Mouse (Mus musculus): ENCODE data around the gene Spata45. TPM values are rescaled to one million over a fixed set of nuclear protein-coding genes. Genes with fewer than 3 reads are reported as not detected.

Spata45 gene
- polyA plus RNA-seq, 1 experiment: not detected

DNA sequence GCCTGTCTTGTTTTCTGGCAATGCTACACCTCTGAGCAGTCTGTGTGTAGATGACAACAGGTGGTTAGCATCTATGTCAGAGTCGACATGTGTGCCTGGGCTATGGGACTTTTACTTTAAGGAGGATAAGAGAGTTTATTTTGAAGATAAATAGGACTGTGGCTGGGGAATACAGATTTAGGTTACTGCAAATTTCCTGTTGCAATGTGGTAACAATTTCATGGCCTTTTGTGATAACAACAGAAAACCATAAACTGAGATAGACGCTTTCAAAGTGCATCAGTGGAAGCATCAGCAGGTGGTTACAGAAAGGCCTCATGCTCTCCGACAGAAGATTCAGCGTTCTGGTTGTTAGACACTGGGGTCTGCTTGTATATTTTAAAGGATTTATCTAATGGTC lies 37.0 kb downstream of the Spata45 start:
- Histone ChIP-seq H3K27ac (ENCODE audit: insufficient read depth, low read depth, low read length) (peak overlapping the region; percentile 59), H3K4me3 (ENCODE audit: insufficient read depth, low read length) (no peak overlapping the region), H3K4me1 (ENCODE audit: control insufficient read depth, insufficient read depth, low read length) (peaks cover 51% of the 10 kb centered on the region)
- TF ChIP-seq POLR2A (IDR thresholded peaks at IDR 0.05; ENCODE audit: borderline replicate concordance, low read depth, low read length): no peak
- no peak for TF ChIP-seq CTCF (IDR thresholded peaks at IDR 0.05; ENCODE audit: low read depth, low read length)

DNA sequence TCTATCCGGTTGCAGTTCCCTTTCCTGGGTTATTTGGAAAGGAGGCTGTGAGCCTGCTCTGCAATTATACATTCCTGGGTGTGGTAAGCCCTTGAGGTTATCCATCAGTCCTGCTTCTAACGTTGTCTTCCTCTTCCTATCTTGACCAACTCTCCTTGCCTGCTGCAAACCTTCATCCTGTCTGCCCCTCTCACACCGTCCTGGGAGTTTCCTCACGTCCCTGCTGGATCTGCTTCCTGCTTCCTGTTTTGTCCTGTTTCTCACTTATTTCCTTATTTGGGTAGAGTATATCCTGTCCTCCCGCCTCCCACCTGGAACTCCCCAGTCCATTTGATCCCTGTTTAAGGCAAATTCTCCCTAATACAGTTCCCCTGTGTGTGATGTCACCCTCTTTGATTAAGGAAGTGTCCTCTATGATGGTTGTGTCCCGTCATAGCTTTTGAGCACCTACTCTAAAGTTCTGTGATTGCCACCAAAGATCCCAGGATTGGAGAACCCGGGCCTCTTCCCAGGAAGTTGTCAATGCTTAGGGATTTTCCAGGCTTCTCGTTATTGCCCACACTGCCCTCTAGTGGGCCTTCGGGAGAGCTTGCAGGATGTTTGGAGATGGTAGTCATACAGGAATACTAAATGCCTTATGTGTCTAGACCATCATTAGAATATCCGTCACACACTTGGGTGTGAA lies 38.9 kb downstream of the Spata45 start:
- peaks cover 48% of the 10 kb centered on the region for H3K4me1 ChIP-seq (ENCODE audit: control insufficient read depth, insufficient read depth, low read length)
- TF ChIP-seq CTCF (IDR thresholded peaks at IDR 0.05; ENCODE audit: low read depth, low read length) (peak; percentile 73), POLR2A (IDR thresholded peaks at IDR 0.05; ENCODE audit: borderline replicate concordance, low read depth, low read length) (no peak)
- no peak overlapping the region for H3K4me3 ChIP-seq (ENCODE audit: insufficient read depth, low read length)
- peak overlapping the region; percentile 47 for H3K27ac ChIP-seq (ENCODE audit: insufficient read depth, low read depth, low read length)

DNA sequence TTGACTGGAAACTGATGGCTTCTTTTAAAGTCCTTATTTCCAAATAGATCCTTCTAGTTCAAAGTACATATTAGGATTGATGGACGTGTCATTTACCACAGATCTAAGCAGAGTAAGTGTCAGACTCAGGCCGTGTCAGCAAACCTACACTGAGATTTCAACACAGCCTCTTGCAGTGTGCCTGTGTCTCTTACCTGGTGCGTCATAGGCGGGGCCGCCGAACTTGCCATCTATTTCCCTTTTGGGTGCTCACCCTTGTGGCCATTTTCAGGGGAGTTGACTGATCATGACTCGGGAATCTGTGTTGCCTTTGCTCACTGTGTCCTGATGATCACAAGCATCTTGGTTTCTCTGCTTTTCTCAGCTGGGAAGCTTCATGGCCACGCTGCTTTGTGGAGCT lies 46.8 kb downstream of the Spata45 start:
- H3K4me1 ChIP-seq (ENCODE audit: control insufficient read depth, insufficient read depth, low read length): peaks cover 27% of the 10 kb centered on the region
- no peak overlapping the region for H3K27ac ChIP-seq (ENCODE audit: insufficient read depth, low read depth, low read length)
- no peak overlapping the region for H3K4me3 ChIP-seq (ENCODE audit: insufficient read depth, low read length)
- TF ChIP-seq POLR2A (IDR thresholded peaks at IDR 0.05; ENCODE audit: borderline replicate concordance, low read depth, low read length) (no peak), CTCF (IDR thresholded peaks at IDR 0.05; ENCODE audit: low read depth, low read length) (no peak)

DNA sequence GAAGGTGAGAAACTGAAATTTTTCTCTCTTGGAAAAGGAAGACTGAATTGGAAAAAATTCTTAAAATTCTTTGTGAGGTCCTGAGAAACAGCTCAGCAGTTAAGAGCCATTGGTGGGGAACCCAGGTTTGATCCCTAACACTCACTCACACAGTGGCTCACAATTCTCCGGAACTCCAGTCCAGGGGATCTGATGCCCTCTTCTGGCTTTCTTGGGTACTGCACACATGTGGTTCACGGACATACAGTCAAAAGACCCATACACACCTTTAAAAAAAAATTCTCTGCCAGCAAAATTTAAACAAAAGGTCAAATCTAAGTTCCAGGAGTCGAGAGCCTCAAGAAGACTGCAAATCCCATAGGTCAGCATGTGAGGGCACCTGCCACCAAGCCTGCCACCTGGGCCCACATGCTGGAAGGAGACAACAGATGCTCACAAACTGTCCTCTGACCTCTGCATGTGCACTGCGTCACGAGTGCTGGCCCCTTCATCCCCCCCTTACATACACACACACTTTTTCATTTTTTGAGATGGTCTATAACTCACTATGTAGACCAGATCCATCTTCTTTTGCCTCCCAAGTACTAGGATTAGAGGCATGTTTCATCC lies 48.6 kb downstream of the Spata45 start:
- no peak for TF ChIP-seq POLR2A (IDR thresholded peaks at IDR 0.05; ENCODE audit: borderline replicate concordance, low read depth, low read length)
- TF ChIP-seq CTCF (IDR thresholded peaks at IDR 0.05; ENCODE audit: low read depth, low read length): peak; percentile 37
- Histone ChIP-seq H3K4me3 (ENCODE audit: insufficient read depth, low read length) (peak overlapping the region; percentile 31), H3K27ac (ENCODE audit: insufficient read depth, low read depth, low read length) (peak overlapping the region; percentile 86), H3K4me1 (ENCODE audit: control insufficient read depth, insufficient read depth, low read length) (peaks cover 27% of the 10 kb centered on the region)

DNA sequence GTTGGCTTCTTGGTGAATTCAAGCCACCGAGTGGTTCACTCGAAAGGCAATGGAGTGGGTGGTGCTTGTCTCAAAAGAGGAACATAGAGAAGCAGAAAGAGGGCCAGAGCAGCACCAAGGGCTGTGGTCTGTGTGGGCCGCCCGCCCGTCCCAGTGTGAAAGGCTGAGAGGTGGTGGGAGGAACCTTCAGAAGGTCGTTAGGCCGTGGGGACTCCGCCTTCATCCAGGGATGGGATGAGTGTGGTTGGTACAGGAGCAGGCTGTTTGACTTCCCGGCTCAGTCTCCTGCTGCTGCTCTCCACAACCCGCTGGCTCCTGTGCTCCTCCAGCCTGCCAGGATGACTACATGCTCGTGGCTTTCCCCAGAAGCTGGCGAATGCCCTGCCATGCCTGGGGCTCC lies 49.2 kb downstream of the Spata45 start:
- peak overlapping the region; percentile 86 for H3K27ac ChIP-seq (ENCODE audit: insufficient read depth, low read depth, low read length)
- peak overlapping the region; percentile 29; the same call in 1 of the 2 replicates for H3K4me3 ChIP-seq (ENCODE audit: insufficient read depth, low read length)
- TF ChIP-seq POLR2A (IDR thresholded peaks at IDR 0.05; ENCODE audit: borderline replicate concordance, low read depth, low read length): no peak
- TF ChIP-seq CTCF (IDR thresholded peaks at IDR 0.05; ENCODE audit: low read depth, low read length): no peak
- peaks cover 27% of the 10 kb centered on the region for H3K4me1 ChIP-seq (ENCODE audit: control insufficient read depth, insufficient read depth, low read length)

DNA sequence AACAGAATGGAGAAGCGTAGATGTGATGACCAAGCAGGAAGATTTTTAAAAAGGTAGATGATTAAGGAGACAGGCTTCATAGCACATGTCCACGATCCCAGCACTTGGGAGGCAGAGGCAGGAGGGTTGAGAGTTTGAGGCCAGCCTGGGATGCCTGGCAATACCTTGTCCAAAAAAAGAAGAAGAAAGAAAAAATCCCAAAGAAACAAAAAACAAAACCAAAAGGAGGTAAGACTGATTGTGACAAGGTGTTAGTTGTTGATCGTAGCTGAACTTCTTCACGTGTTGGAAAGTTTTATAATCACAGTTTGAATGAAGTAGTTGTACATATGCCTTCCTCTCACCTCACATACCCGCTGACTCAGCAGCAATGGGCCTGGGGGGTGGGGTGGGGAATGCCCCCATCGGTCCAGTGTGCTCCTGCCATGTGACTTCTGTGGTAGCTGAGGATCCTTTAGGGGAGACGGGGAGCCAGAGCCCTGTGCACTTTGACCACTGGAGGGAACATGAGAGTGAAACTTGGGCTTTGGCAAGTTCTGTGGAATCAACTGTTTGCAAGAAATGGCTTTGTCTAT lies 50.0 kb downstream of the Spata45 start:
- no peak for TF ChIP-seq CTCF (IDR thresholded peaks at IDR 0.05; ENCODE audit: low read depth, low read length)
- no peak for TF ChIP-seq POLR2A (IDR thresholded peaks at IDR 0.05; ENCODE audit: borderline replicate concordance, low read depth, low read length)
- Histone ChIP-seq H3K27ac (ENCODE audit: insufficient read depth, low read depth, low read length) (peak overlapping the region; percentile 86), H3K4me3 (ENCODE audit: insufficient read depth, low read length) (no peak overlapping the region), H3K4me1 (ENCODE audit: control insufficient read depth, insufficient read depth, low read length) (peaks cover 27% of the 10 kb centered on the region)

DNA sequence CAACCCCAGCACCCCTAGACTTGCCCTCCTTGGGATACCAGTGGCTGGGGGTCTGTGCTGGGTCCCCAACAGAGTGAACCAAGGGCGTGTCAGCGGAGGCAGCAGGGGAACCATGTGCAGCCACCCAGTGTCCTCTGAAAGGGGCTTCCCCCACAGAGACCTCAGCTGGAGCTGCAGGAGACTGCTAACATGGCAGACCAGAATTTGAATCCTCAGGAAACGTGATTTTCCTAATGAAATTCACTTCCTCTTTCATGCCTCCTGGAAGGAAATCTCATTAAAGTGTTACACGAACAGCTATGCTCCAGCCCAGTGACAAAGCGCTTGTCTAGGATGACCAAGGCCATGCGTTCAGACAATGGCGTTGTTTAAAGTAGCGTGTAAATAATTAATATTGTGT lies 50.5 kb downstream of the Spata45 start:
- TF ChIP-seq CTCF (IDR thresholded peaks at IDR 0.05; ENCODE audit: low read depth, low read length) (no peak), POLR2A (IDR thresholded peaks at IDR 0.05; ENCODE audit: borderline replicate concordance, low read depth, low read length) (no peak)
- peak overlapping the region; percentile 86 for H3K27ac ChIP-seq (ENCODE audit: insufficient read depth, low read depth, low read length)

DNA sequence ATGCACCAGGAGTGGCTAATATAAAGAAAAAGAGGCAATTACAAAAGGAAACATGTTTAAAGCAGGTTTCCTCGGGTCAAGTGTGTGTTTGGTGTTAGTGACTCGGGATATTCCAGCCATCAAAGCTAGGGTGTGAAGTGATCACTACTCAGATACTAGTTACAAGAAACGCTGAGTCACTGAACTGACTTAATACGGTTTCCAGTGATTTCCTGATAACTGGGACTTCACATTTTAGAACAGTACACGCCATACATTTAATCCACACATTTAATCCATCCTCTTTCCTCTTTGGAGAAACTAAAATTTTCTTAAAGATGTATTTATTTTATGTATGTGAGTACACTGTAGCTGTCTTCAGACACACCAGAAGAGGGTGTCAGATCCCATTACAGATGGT lies 51.5 kb downstream of the Spata45 start:
- no peak overlapping the region for H3K27ac ChIP-seq (ENCODE audit: insufficient read depth, low read depth, low read length)
- H3K4me3 ChIP-seq (ENCODE audit: insufficient read depth, low read length): no peak overlapping the region
- H3K4me1 ChIP-seq (ENCODE audit: control insufficient read depth, insufficient read depth, low read length): peaks cover 39% of the 10 kb centered on the region
- no peak for TF ChIP-seq CTCF (IDR thresholded peaks at IDR 0.05; ENCODE audit: low read depth, low read length)

More for the DNA sequence above, 50.5 kb downstream of the Spata45 start:
- H3K4me1 ChIP-seq (ENCODE audit: control insufficient read depth, insufficient read depth, low read length): peaks cover 30% of the 10 kb centered on the region
- no peak overlapping the region for H3K4me3 ChIP-seq (ENCODE audit: insufficient read depth, low read length)

DNA sequence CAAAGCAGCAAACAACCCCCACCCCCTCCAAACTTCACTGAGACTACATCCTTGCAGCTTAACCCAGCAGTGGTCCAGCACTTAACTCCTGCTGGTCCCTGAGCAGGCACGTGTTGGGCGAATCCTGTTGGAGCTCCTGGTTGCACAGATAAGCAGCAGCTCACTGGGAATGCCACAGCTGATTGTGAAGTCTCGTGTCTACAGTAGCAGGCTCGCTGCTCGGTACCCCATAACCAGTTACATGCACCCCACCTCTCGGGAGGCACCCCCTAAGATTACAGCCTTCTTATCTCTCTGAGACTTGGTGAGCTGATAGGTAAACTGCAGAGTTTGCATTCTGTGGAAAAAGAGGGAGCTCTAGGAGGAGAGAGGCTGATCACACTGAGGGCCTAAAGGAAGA lies 52.9 kb downstream of the Spata45 start:
- H3K27ac ChIP-seq (ENCODE audit: insufficient read depth, low read depth, low read length): no peak overlapping the region
- TF ChIP-seq POLR2A (IDR thresholded peaks at IDR 0.05; ENCODE audit: borderline replicate concordance, low read depth, low read length) (no peak), CTCF (IDR thresholded peaks at IDR 0.05; ENCODE audit: low read depth, low read length) (no peak)
- peaks cover 40% of the 10 kb centered on the region for H3K4me1 ChIP-seq (ENCODE audit: control insufficient read depth, insufficient read depth, low read length)
- H3K4me3 ChIP-seq (ENCODE audit: insufficient read depth, low read length): no peak overlapping the region

DNA sequence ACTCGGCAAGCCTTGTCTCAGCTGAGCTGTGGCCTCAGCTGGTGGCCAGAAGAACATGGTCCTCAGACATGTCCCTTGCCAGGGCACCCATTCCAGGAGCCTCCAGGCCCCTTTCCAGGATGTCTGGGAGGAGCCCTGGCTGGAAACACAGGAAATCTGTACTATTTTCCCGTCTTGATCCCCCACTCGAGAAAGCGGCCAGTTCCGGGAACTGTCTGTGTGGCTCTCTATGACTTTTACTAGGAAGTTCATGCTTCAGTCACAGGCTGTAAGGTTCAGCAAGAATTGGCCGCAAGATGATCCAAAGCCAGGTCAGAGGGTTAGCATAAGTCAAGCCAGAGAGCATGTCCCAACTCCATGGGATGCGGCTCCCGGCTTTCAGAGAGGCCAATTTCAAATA lies 55.6 kb downstream of the Spata45 start:
- H3K27ac ChIP-seq (ENCODE audit: insufficient read depth, low read depth, low read length): no peak overlapping the region
- TF ChIP-seq CTCF (IDR thresholded peaks at IDR 0.05; ENCODE audit: low read depth, low read length) (no peak), POLR2A (IDR thresholded peaks at IDR 0.05; ENCODE audit: borderline replicate concordance, low read depth, low read length) (no peak)
- no peak overlapping the region for H3K4me3 ChIP-seq (ENCODE audit: insufficient read depth, low read length)
- peaks cover 24% of the 10 kb centered on the region for H3K4me1 ChIP-seq (ENCODE audit: control insufficient read depth, insufficient read depth, low read length)

Other genes starting within 250 kb of the Spata45 start
- gene Rps6kc1, start 124.9 kb upstream of the Spata45 start, polyA plus RNA-seq (2012; ENCODE audit: insufficient read depth, insufficient read length, missing spikeins): 16.6 and 20.3 TPM in 2 replicates
- gene Angel2, start 111.5 kb upstream of the Spata45 start, polyA plus RNA-seq (2012; ENCODE audit: insufficient read depth, insufficient read length, missing spikeins): 40.7 and 41.7 TPM in 2 replicates
- 0.28 and 0.33 TPM in 2 replicates for gene Vash2, start 57.3 kb upstream of the Spata45 start, polyA plus RNA-seq (2012; ENCODE audit: insufficient read depth, insufficient read length, missing spikeins)
- gene Flvcr1, start 10.5 kb upstream of the Spata45 start, polyA plus RNA-seq (2012; ENCODE audit: insufficient read depth, insufficient read length, missing spikeins): 30.3 and 33.8 TPM in 2 replicates
- 19.0 and 19.1 TPM in 2 replicates for gene Tatdn3, start 26.3 kb downstream of the Spata45 start, polyA plus RNA-seq (2012; ENCODE audit: insufficient read depth, insufficient read length, missing spikeins)
- 7.7 and 9.5 TPM in 2 replicates for gene Nsl1, start 26.4 kb downstream of the Spata45 start, polyA plus RNA-seq (2012; ENCODE audit: insufficient read depth, insufficient read length, missing spikeins)
- gene Batf3, start 61.2 kb downstream of the Spata45 start, polyA plus RNA-seq (2012; ENCODE audit: insufficient read depth, insufficient read length, missing spikeins): 5.6 and 7.0 TPM in 2 replicates
- gene Fam71a, start 128.2 kb downstream of the Spata45 start, polyA plus RNA-seq (2012; ENCODE audit: insufficient read depth, insufficient read length, missing spikeins): not detected in 2 replicates
- 103 and 107 TPM in 2 replicates for gene Atf3, start 181.4 kb downstream of the Spata45 start, polyA plus RNA-seq (2012; ENCODE audit: insufficient read depth, insufficient read length, missing spikeins)

All from bone marrow macrophage, adult 2 months (primary cell).